In genomic region chr11:121790671-121791094, GRCm38 (mm10) we compare ENCODE assay signal across 14 mouse cellular contexts. TPM values are rescaled to one million over a fixed set of nuclear protein-coding genes. Genes with fewer than 3 reads are reported as not detected.
DNase-seq lines count a peak whose midpoint lies in the region; ATAC-seq lines count a peak whose summit lies in the region.
"Had no signal": no experiment of that assay in that cellular context is flagged by ENCODE, and none has a peak within 500 bp of the region (broad histone marks: within the 10 kb centered on the region; RNA-seq: fewer than 3 reads in every experiment).

No protein-coding gene starts in this region.

- no peaks in the 10 kb centered on the region for H3K27me3 ChIP-seq in heart, embryonic 11.5 days (ENCODE audit: control insufficient read depth, insufficient read depth, low read length)
- H3K27me3 ChIP-seq in heart, embryonic 14.5 days (ENCODE audit: control insufficient read depth, insufficient read depth, low read length), result no peaks in the 10 kb centered on the region
- no peaks in the 10 kb centered on the region for H3K27me3 ChIP-seq in forebrain, embryonic 16.5 days (replicated peaks; ENCODE audit: control insufficient read depth, insufficient read depth, low read length)
- no peaks in the 10 kb centered on the region for H3K27me3 ChIP-seq in midbrain, embryonic 10.5 days (ENCODE audit: low read depth, poor library complexity, severe bottlenecking)
- H3K27me3 ChIP-seq: midbrain, embryonic 12.5 days had no signal

- no peak for ATAC-seq in heart, embryonic 11.5 days (replicated peaks; ENCODE audit: insufficient number of reproducible peaks, low FRiP score, low TSS enrichment)
- 0 out of 2 replicates have a peak, but pooled peaks have one; percentile 50 for ATAC-seq in heart, embryonic 14.5 days (ENCODE audit: insufficient number of reproducible peaks, insufficient read depth, low FRiP score, low read depth)
- no peak for ATAC-seq in forebrain, embryonic 16.5 days

- H3K4me1 ChIP-seq in heart, embryonic 11.5 days (ENCODE audit: control insufficient read depth, insufficient read depth, low read length), result peaks cover 15% of the 10 kb centered on the region
- peaks cover 13 to 18% of the 10 kb centered on the region in 2 experiments for H3K4me1 ChIP-seq in heart, embryonic 14.5 days (ENCODE audit: control insufficient read depth in 2 of 2, insufficient read depth in 2 of 2, low read length in 2 of 2)
- H3K4me1 ChIP-seq in forebrain, embryonic 16.5 days (replicated peaks; ENCODE audit: control insufficient read depth, insufficient read depth, low read length), result no peaks in the 10 kb centered on the region
- H3K4me1 ChIP-seq in midbrain, embryonic 10.5 days, result peaks cover 6% of the 10 kb centered on the region
- H3K4me1 ChIP-seq: midbrain, embryonic 12.5 days had no signal

- H3K4me3 ChIP-seq in heart, embryonic 11.5 days (ENCODE audit: low read depth, low read length), result no peak overlapping the region
- H3K4me3 ChIP-seq in heart, embryonic 14.5 days (ENCODE audit: control insufficient read depth in 1 of 2, insufficient read depth in 1 of 2, low read depth in 1 of 2, low read length in 2 of 2), result no peak overlapping the region
- no peak overlapping the region for H3K4me3 ChIP-seq in forebrain, embryonic 16.5 days (replicated peaks; ENCODE audit: low read length)
- no peak overlapping the region for H3K4me3 ChIP-seq in midbrain, embryonic 10.5 days
- H3K4me3 ChIP-seq: midbrain, embryonic 12.5 days had no signal

- H3K9me3 ChIP-seq in heart, embryonic 11.5 days (replicated peaks; ENCODE audit: control insufficient read depth, low read length), result no peaks in the 10 kb centered on the region
- H3K9me3 ChIP-seq in heart, embryonic 14.5 days (ENCODE audit: control insufficient read depth, low read length), result no peaks in the 10 kb centered on the region
- H3K9me3 ChIP-seq in forebrain, embryonic 16.5 days (ENCODE audit: control insufficient read depth, low read length), result no peaks in the 10 kb centered on the region
- no peaks in the 10 kb centered on the region for H3K9me3 ChIP-seq in midbrain, embryonic 10.5 days (replicated peaks)
- H3K9me3 ChIP-seq: midbrain, embryonic 12.5 days had no signal

- H3K27ac ChIP-seq in heart, embryonic 11.5 days (ENCODE audit: low read depth, low read length), result no peak overlapping the region
- H3K27ac ChIP-seq in heart, embryonic 14.5 days (replicated peaks in 1 of 2; ENCODE audit: control insufficient read depth in 1 of 2, insufficient read depth in 1 of 2, low read depth in 2 of 2, low read length in 2 of 2), result peak overlapping the region; percentile 8 to 33; a peak in 2 of 4 replicates
- H3K27ac ChIP-seq in forebrain, embryonic 16.5 days (ENCODE audit: low read length), result no peak overlapping the region
- H3K27ac ChIP-seq in midbrain, embryonic 10.5 days (replicated peaks), result no peak overlapping the region
- H3K27ac ChIP-seq: midbrain, embryonic 12.5 days had no signal

- DNase-seq in heart, adult 11 months, result peak; percentile 98
- peak; percentile 70 for DNase-seq in adrenal gland, postnatal 10 days
- peak; percentile 82 for DNase-seq in lung, postnatal 10 days
- DNase-seq in midbrain, embryonic 10.5 days (ENCODE audit: low spot score), result no peak
- DNase-seq in c-Kit-positive CD71-positive TER-119-positive erythroid progenitor cells, embryonic 14.5 days (ENCODE audit: low spot score), result no peak
- DNase-seq: retina, postnatal 1 day; thymus, postnatal 25 days had no signal

- H3K9ac ChIP-seq in heart, embryonic 11.5 days (ENCODE audit: low read depth, low read length), result no peak overlapping the region
- H3K9ac ChIP-seq in heart, embryonic 14.5 days (ENCODE audit: low read length), result no peak overlapping the region
- H3K9ac ChIP-seq in forebrain, embryonic 16.5 days (replicated peaks; ENCODE audit: low read depth, low read length), result no peak overlapping the region
- H3K9ac ChIP-seq: midbrain, embryonic 12.5 days had no signal

- 87% methylated on average over 2 of the region's 2 CpGs for WGBS in heart, embryonic 11.5 days (ENCODE audit: insufficient replicate concordance)
- 57% methylated on average over 2 of the region's 2 CpGs for WGBS in heart, embryonic 14.5 days
- 80% methylated on average over 2 of the region's 2 CpGs for WGBS in forebrain, embryonic 16.5 days
- WGBS in midbrain, embryonic 10.5 days, result 84% methylated on average over 2 of the region's 2 CpGs

- no peaks in the 10 kb centered on the region for H3K36me3 ChIP-seq in heart, embryonic 11.5 days (ENCODE audit: control insufficient read depth, insufficient read depth, low read length)
- no peaks in the 10 kb centered on the region for H3K36me3 ChIP-seq in heart, embryonic 14.5 days (ENCODE audit: control insufficient read depth, insufficient read depth, low read length)
- no peaks in the 10 kb centered on the region for H3K36me3 ChIP-seq in forebrain, embryonic 16.5 days (ENCODE audit: control insufficient read depth, insufficient read depth)
- H3K36me3 ChIP-seq in midbrain, embryonic 10.5 days, result no peaks in the 10 kb centered on the region
- H3K36me3 ChIP-seq: midbrain, embryonic 12.5 days had no signal

- no peak overlapping the region for H3K4me2 ChIP-seq in heart, embryonic 11.5 days
- H3K4me2 ChIP-seq in heart, embryonic 14.5 days (ENCODE audit: low read length), result no peak overlapping the region
- no peak overlapping the region for H3K4me2 ChIP-seq in forebrain, embryonic 16.5 days (ENCODE audit: low read length)
- H3K4me2 ChIP-seq: midbrain, embryonic 12.5 days had no signal

RNA-seq across cellular contexts. Expression of gene Ptchd3, which starts 39.4 kb away (rescaled TPM):
- not detected in 2 replicates for polyA plus RNA-seq in heart, embryonic 11.5 days (2014; fragmentation: Nextera tagmentation; extraction: Ambion mirVana)
- not detected for total RNA-seq in adrenal gland, postnatal 10 days (2021)
- 0.05 and 0.08 TPM in 2 replicates for polyA plus RNA-seq in heart, embryonic 14.5 days (2014; fragmentation: Nextera tagmentation; extraction: Ambion mirVana)
- not detected in 2 replicates for polyA plus RNA-seq in forebrain, embryonic 16.5 days (2015; fragmentation: Nextera tagmentation; extraction: Ambion mirVana)
- not detected in 2 replicates for polyA plus RNA-seq in midbrain, embryonic 10.5 days (2016; fragmentation: Nextera tagmentation; extraction: Ambion mirVana)
- total RNA-seq: gastrocnemius, postnatal 4 days; left cerebral cortex, postnatal 14 days had no signal
- polyA plus RNA-seq: cortical plate, adult 2 months; midbrain, embryonic 12.5 days had no signal

Comparison
In these comparisons a context has a peak if more than half of its experiments do, and no peak if none do; other contexts are left out.
1. H3K27ac ChIP-seq: peak in heart, embryonic 14.5 days (2 of 2); none in heart, embryonic 11.5 days (single experiment), forebrain, embryonic 16.5 days (single experiment) and midbrain, embryonic 10.5 days (single experiment).
2. DNase-seq: peak in heart, adult 11 months (single experiment), adrenal gland, postnatal 10 days (single experiment) and lung, postnatal 10 days (single experiment); none in midbrain, embryonic 10.5 days (single experiment) and c-Kit-positive CD71-positive TER-119-positive erythroid progenitor cells, embryonic 14.5 days (single experiment).